Mouse (Mus musculus): ENCODE data around the gene Npas2.

- TF ChIP-seq CTCF (IDR thresholded peaks at IDR 0.05; ENCODE audit: extremely low read depth, insufficient read depth, insufficient read length, insufficient replicate concordance) (no peak), POLR2A (IDR thresholded peaks at IDR 0.05; ENCODE audit: low read depth, low read length) (no peak)
Observed at GRCm38 (mm10) chr1:39387497-39387896, 194.0 kb downstream of the Npas2 start.

All from spleen, adult 2 months (tissue).